Mouse (Mus musculus) midbrain, embryonic 11.5 days (tissue): ENCODE measurements around the gene 1300017J02Rik. TPM values are rescaled to one million over a fixed set of nuclear protein-coding genes. Genes with fewer than 3 reads are reported as not detected.

Source experiments
- ATAC-seq: fragments of 200-750 bp; cut with Nextera tagmentation; 2 replicates; pipeline ENCODE4 v1.8.0; 2017; ENCODE audit warnings: moderate TSS enrichment, moderate library complexity; ENCODE audit not compliant: low FRiP score
- DNase-seq: peaks from one replicate; pipeline ENCODE4 v3.0.0; 2015; ENCODE audit warnings: low spot score; ENCODE audit errors: missing footprints
- H3K27ac ChIP-seq: fragments of 300-500 bp; sonication (generic); 2 replicates; pipeline ENCODE4 v1.5.1; 2014; ENCODE audit warnings: low read depth, low read length
- H3K27me3 ChIP-seq: fragments of 300-500 bp; sonication (generic); 2 replicates; pipeline ENCODE4 v1.6.1; 2014; ENCODE audit warnings: mild to moderate bottlenecking, low read length, moderate library complexity, mixed read lengths; ENCODE audit not compliant: control insufficient read depth, insufficient read depth
- H3K36me3 ChIP-seq: fragments of 300-500 bp; sonication (generic); 2 replicates; pipeline ENCODE4 v1.6.1; 2014; ENCODE audit warnings: mild to moderate bottlenecking, low read length, moderate library complexity, mixed read lengths; ENCODE audit not compliant: control insufficient read depth, insufficient read depth
- H3K4me1 ChIP-seq: fragments of 300-500 bp; sonication (generic); 2 replicates; pipeline ENCODE4 v1.6.1; 2014; ENCODE audit warnings: low read length; ENCODE audit not compliant: control insufficient read depth, insufficient read depth
- H3K4me2 ChIP-seq: fragments of 300-500 bp; sonication (generic); 2 replicates; pipeline ENCODE4 v1.6.1; 2014; ENCODE audit warnings: mild to moderate bottlenecking, moderate library complexity
- H3K4me3 ChIP-seq: fragments of 300-500 bp; sonication (generic); 2 replicates; pipeline ENCODE4 v1.5.1; 2014; ENCODE audit warnings: low read depth, low read length
- H3K9ac ChIP-seq: fragments of 300-500 bp; sonication (generic); 2 replicates; pipeline ENCODE4 v1.6.1; 2014; ENCODE audit warnings: low read length
- H3K9me3 ChIP-seq: fragments of 300-500 bp; sonication (generic); 2 replicates; pipeline ENCODE4 v1.6.1; 2016; ENCODE audit warnings: low read length; ENCODE audit not compliant: control insufficient read depth
- WGBS: fragments of 180-500 bp; shearing (Covaris S2); extraction: QIAGEN DNeasy Blood & Tissue Kit; methylation state at CpG from one replicate; pipeline ENCODE4 v1.1.7; 2014; 5-methylcytosine and 5-hydroxymethylcytosine counted together
- polyA plus RNA-seq: library from polyadenylated mRNA; unstranded; fragments of >200 nt; fragmentation: Nextera tagmentation; extraction: Ambion mirVana; gene quantifications from 2 replicates; pipeline ENCODE4 v1.2.1, GENCODE M21; 2014

The 1300017J02Rik gene
- polyA plus RNA-seq, 1 experiment from 2014 or later = 2.7 TPM

DNA sequence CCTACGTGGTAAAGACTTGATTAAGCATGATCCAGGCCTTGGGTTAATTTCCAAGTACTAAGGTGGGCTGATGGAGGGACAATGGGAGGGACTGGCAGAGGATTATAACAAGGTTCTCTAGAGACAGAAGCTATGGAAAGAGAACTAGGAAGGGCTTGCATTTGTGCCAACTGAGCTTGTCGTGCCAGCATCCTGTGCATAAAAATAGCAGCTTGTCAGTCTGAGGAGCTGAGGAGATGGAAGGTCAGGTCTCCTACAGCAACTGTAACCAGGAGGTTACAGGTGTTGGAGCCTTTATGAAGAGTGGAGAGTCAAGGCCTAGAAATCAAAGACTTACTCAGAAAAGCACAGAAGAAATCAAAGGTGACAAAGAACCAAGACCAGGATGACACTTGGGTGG lies 91.3 kb downstream of the 1300017J02Rik start:
- Histone ChIP-seq H3K4me2 (no peak overlapping the region), H3K27me3 (no peaks in the 10 kb centered on the region), H3K4me1 (no peaks in the 10 kb centered on the region), H3K9me3 (no peaks in the 10 kb centered on the region), H3K36me3 (no peaks in the 10 kb centered on the region; the same call in 1 of the 2 replicates), H3K9ac (no peak overlapping the region), H3K4me3 (no peak overlapping the region), H3K27ac (no peak overlapping the region)
- DNase-seq = no peak
- WGBS = 85% methylated on average over 2 of the region's 2 CpGs
- ATAC-seq = no peak

DNA sequence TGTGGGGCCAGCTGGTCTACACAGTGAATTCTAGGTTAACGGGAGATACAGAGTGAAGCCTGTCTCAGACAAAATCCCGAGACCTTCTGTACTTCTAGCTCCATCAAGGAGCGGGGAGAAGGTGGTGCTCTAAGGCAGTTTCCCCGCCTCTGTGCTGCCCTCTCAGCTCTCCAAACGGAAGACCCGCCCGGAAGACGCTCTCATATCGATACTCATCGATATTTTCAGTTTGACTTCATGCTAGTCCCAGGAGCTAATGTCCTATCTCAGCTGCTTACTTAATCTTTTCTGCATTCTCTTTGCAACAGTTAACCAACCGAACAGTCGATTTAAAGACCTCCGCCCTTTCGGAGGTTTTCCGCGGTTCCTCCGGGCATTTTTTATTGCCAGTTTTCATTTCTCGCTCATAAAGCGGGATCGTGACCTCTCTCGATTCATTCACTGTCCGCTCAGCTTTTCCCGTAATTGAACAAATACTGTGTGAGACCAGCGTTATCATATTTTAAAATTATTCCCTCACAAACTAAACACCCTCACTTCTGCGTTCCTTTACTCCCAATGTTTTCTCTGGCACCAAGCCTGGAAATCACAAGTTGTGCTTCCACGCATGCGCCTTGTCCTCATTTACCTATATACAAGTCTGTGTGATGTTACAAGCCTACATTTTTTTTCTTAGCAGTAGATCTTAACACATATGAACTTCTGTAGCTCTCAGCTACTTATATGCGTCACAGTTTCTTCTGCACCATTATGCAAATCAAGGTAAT lies 92.0 kb downstream of the 1300017J02Rik start:
- DNase-seq = no peak
- H3K4me3 ChIP-seq = no peak overlapping the region

DNA sequence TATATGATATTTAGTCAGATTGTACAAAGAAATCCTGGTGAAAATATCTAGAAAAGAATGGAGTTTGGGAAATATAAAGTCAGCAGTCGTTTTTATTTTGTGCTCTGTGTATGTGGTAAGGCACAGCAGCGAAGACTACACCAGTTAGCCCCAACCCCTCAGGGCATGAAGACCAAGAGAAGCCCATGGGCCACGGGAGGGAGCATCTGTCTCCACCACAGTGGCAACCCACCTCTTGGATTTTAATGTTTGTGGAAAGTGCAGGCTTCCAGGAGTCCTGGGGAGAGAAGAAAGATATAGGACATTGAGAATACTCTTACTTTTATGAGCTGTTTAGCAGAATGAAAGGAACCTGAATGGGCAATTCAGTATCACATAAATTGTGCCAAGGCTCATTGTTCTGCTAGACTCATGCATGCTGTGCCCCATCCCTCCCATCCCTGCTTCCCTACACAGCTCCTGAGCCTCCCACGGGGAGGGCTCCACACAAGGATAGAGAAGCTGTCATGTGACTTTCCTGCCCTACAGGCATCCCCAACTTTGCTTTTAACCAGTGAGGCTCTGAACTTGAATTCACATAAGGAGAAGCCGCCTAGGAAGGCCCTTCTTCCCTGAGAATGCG lies 96.0 kb downstream of the 1300017J02Rik start:
- DNase-seq (no peak), ATAC-seq (no peak)
- no peak overlapping the region for H3K4me3 ChIP-seq
- no peak overlapping the region for H3K4me2 ChIP-seq
- WGBS = 53% methylated on average over 6 of the region's 6 CpGs
- H3K36me3 ChIP-seq = no peaks in the 10 kb centered on the region; the same call in 1 of the 2 replicates
- no peak overlapping the region for H3K9ac ChIP-seq
- H3K27me3 ChIP-seq = no peaks in the 10 kb centered on the region
- no peaks in the 10 kb centered on the region for H3K4me1 ChIP-seq
- H3K27ac ChIP-seq = no peak overlapping the region
- no peaks in the 10 kb centered on the region for H3K9me3 ChIP-seq

More for the DNA sequence above, 92.0 kb downstream of the 1300017J02Rik start:
- Histone ChIP-seq H3K4me1 (no peaks in the 10 kb centered on the region), H3K36me3 (no peaks in the 10 kb centered on the region; the same call in 1 of the 2 replicates), H3K9me3 (no peaks in the 10 kb centered on the region), H3K27me3 (no peaks in the 10 kb centered on the region), H3K9ac (no peak overlapping the region), H3K4me2 (no peak overlapping the region), H3K27ac (no peak overlapping the region)
- ATAC-seq = no peak
- WGBS = 84% methylated on average over 28 of the region's 28 CpGs

DNA sequence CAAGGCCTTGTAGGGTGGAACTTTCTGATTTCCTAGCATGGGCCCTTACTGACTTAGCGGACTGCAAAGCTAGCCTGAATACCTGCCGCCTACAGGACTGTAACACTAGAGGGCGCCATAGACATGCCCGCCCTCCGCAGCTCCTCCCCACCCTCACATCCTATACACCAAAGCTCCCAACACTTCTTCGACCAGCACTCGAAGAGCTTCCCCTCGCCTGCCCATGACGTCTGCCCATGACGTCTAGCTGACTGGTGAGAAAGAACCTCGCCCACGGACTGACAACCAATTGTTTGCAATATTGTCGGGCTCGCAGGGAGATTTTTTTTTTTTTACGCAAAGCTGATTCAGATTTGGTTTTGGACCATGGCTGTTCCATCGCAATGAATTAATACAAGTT lies 97.0 kb downstream of the 1300017J02Rik start:
- no peaks in the 10 kb centered on the region; the same call in 1 of the 2 replicates for H3K36me3 ChIP-seq

DNA sequence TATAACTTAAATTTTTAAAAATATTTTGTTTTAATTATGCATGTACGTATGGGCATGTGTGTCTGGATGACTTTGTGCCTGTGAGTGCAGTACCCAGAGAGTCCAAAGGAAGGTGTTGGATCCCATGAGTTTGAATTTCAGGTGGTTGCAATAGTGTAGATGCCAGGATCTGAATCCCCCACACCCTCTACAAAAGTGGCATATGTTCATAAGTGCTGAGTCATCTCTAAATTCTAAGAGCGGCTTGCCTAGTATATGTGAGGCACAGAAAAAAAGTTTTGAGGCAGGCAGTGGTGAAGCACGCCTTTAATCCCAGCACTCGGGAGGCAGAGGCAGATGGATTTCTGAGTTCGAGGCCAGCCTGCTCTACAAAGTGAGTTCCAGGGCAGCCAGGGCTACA lies 99.1 kb downstream of the 1300017J02Rik start:
- ATAC-seq = no peak
- H3K9me3 ChIP-seq = no peaks in the 10 kb centered on the region
- 92% methylated on average over 5 of the region's 5 CpGs for WGBS

More for the DNA sequence above, 97.0 kb downstream of the 1300017J02Rik start:
- peak; percentile 91 for ATAC-seq
- peak; percentile 96 for DNase-seq
- WGBS = 12% methylated on average over 16 of the region's 16 CpGs
- H3K9me3 ChIP-seq = no peaks in the 10 kb centered on the region
- H3K27me3 ChIP-seq = no peaks in the 10 kb centered on the region
- no peaks in the 10 kb centered on the region for H3K4me1 ChIP-seq
- no peak overlapping the region for H3K27ac ChIP-seq
- H3K4me3 ChIP-seq = 0 out of 2 replicates have a peak overlapping the region, but pooled peaks have one; percentile 5
- H3K4me2 ChIP-seq = peak overlapping the region; percentile 40
- no peak overlapping the region for H3K9ac ChIP-seq

DNA sequence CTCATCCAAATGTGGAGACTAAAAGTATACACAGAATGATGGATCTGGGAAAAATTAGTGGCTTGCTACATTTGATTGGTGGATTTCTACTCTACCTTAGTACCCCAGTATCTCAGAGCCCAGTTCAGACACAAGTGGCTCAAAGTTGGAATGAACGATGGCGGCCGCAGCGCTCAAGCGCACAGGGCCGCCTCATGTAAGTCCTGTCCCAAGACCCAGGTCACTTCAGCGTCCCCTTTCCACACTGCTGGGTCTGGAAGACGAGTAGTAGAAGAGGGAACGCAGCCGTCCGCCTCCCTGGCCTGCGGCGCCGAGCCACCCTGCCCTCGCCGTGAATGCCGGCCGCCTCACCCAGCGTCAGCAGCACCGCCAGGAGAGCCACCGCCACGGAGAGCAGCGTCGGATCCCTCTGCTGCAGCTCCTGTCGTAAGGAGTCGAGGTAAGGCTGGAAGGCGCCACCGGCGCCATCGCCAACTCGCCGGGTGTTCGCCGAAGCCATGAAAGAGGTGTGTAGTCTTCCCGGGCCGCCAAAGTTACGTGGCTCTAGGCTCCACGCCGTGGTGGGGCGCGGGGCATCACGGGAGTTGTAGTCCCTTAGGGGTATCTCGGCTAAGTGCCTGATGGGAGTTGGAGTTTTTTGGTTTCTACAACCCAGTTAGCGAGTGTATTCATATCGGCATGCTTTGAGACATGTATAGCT lies 103.2 kb downstream of the 1300017J02Rik start, which contains the start of gene Srprb:
Srprb (minus strand) TSS at position 577 of the 700 bp plus-strand sequence.
- ATAC-seq (peak; percentile 98), DNase-seq (peak; percentile 99)
- Histone ChIP-seq H3K27ac (peak within 1 kb of the TSS; percentile 41; the same call in 1 of the 2 replicates), H3K9me3 (no peaks in the 10 kb centered on the region), H3K4me3 (peak within 1 kb of the TSS; percentile 74), H3K4me2 (peak within 1 kb of the TSS; percentile 40), H3K36me3 (peaks cover 10% of the 10 kb centered on the region; the same call in 1 of the 2 replicates), H3K9ac (peak within 1 kb of the TSS; percentile 84), H3K27me3 (no peaks in the 10 kb centered on the region), H3K4me1 (no peaks in the 10 kb centered on the region)
- whole genome bisulfite sequencing = under 1% methylated on average over 44 of the region's 45 CpGs

More for the DNA sequence above, 99.1 kb downstream of the 1300017J02Rik start:
- no peaks in the 10 kb centered on the region for H3K27me3 ChIP-seq
- H3K4me1 ChIP-seq = no peaks in the 10 kb centered on the region
- H3K4me3 ChIP-seq = no peak overlapping the region
- H3K36me3 ChIP-seq = no peaks in the 10 kb centered on the region; the same call in 1 of the 2 replicates
- H3K4me2 ChIP-seq = no peak overlapping the region
- no peak for DNase-seq
- no peak overlapping the region for H3K27ac ChIP-seq
- H3K9ac ChIP-seq = no peak overlapping the region

Other genes with a start within 250 kb of the 1300017J02Rik start
- gene Rab6b, start 193.3 kb downstream of the 1300017J02Rik start, polyA plus RNA-seq = 16.5 and 16.7 TPM in 2 replicates
- gene Srprb, start 102.9 kb downstream of the 1300017J02Rik start, polyA plus RNA-seq = 61.5 and 62.6 TPM in 2 replicates
- 1.5 and 4.6 TPM in 2 replicates for gene Gm20425, start 74.8 kb downstream of the 1300017J02Rik start, polyA plus RNA-seq
- 18.0 and 18.7 TPM in 2 replicates for gene Trf, start 74.6 kb downstream of the 1300017J02Rik start, polyA plus RNA-seq
- gene Topbp1, start 133 bp upstream of the 1300017J02Rik start, polyA plus RNA-seq = 79.7 and 84.2 TPM in 2 replicates
- 139 and 144 TPM in 2 replicates for gene Cdv3, start 60.8 kb upstream of the 1300017J02Rik start, polyA plus RNA-seq
- 1.7 and 2.6 TPM in 2 replicates for gene Bfsp2, start 175.3 kb upstream of the 1300017J02Rik start, polyA plus RNA-seq